Mouse (Mus musculus): Measurements from ENCODE around the gene Cntf. TPM values are rescaled to one million over a fixed set of nuclear protein-coding genes. Genes with fewer than 3 reads are reported as not detected.
A peak's percentile ranks its signal among the peaks of the same experiment; 100 is the strongest.

The Cntf gene
- total RNA-seq (2022) = 1 to 10 TPM; 3.2 to 4.3 (median 3.4) TPM

DNA sequence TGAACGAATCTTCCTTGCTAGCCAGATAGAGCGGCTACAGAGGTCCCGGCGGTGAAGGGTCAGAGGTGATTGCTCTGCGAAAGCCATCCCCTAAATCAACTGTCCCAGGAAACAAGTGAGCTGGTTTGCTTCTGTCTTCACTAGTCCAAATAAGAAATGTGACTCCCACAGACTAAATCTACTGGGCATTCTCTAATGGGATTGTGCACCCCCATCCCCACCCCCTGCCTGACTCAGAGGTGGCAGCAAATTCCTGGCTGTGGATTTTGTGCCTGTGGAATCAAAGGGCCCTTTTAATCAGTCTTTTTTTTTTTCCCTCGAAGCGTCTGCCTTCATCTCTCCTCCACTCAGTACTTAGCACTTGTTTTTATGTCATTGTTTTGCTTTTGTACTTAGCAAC lies at the start of gene Cntf:
TSS of gene Cntf (minus strand) at position 325 of the 400 bp plus-strand sequence.
- DNase-seq (ENCODE audit: low spot score in 2 of 2) = no peak

DNA sequence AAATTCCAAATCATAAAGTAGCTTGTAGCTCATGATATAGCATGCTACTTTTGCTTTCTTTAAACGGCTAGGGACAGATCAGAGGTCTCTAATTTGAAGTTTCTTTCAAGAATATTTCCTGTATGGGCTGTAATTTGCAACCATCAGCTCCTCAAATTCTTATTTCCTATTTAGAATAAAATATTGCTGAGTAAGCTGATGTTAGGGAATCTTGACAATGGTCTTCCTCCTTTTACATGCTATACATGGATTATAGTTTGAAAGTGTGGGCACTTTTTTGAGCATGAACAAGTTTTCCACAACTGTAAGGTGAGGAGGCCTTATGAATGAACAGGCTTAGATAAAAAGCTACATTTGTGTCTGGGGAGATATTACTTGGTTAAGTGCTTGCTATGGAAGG lies 48.5 kb upstream of the Cntf start:
- no peak for DNase-seq (ENCODE audit: low spot score in 2 of 2)

DNA sequence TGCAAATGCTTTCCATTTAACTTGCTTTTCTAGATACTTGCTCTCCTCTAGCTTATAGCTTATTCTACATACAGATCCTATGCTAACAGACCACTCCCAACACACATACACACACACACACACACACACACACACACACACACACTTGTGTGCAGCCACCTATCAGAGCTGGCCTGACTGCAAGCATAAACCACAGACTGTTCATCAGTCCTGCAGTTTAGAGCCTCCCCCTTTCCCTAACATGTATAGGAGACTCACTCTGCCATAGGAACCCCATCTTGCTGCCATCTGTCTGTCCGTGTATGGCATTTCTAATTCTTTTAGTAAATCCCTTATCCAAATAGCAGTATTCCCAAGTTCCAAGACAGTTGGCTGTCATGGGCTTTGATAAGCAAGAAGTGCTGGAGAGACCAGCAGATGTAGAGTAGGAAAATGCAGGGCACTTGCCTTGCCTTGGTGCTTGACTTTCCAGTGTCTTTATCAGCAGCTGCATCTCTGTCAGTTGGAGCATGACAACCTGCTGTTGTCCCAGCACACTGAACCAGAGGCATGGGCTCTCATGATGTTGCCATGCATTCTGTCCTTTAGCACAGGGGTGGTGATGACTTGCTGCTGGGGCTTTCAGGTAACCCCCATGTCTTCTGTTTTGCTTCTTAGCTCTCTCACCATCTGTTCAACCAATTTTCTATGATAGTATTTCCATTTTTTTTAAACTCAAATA lies 47.4 kb upstream of the Cntf start:
- no peak for DNase-seq (ENCODE audit: low spot score in 2 of 2)

DNA sequence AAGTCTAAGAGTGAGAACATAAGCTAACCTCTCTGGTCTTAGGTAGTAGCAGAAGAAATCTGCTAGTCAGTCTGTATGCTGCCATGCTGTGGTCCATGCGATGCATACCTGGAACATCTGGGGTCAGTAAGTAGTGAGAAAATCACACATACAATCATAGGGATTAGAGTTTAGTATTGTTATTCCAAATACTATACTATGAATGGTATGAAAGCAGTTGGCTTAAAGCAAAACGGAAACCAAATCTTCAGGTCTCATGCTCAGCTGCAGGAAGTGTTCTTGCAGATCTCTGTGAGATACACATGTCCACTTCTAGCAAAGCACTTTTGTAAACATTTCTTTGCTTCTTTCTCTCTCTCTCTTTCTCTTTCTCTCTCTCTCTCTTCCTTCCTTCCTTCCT lies 40.8 kb upstream of the Cntf start:
- DNase-seq (ENCODE audit: low spot score in 2 of 2) = no peak

DNA sequence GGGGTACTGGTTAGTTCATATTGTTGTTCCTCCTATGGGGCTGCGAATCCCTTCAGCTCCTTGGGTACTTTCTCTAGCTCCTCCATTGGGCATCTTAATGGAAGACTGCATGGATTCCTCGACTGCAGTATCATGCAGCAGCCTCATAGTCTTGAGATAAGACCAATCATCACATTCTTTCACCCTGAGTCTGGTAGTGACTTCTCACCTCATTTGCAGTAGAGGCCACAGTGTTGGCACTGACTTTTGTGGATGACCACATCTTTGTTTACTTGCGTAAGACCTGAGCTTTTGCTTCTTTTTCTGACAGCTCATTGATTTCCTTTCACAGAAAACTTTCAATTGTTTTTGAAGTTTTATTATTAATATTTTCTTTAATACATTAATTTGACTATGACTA lies 40.3 kb upstream of the Cntf start:
- no peak for DNase-seq (ENCODE audit: low spot score in 2 of 2)

DNA sequence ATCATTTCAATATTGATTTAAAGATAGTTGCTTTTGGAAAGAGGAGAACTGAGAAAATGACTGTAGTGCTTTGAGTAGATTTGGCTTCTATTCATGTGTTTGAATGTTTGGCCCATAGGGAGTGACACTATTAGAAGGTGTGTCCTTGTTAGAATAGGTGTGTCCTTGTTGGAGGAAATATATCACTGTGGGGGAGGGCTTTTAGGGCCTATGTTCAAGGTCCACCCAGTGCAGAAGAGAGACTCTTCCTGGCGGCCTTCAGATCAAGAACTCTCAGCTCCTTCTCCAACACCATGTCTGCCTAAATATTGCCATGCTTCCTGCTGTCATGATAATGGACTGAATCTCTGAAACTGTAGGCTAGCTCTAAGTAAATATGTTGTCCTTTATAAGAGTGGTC lies 38.8 kb upstream of the Cntf start:
- no peak for DNase-seq (ENCODE audit: low spot score in 2 of 2)

DNA sequence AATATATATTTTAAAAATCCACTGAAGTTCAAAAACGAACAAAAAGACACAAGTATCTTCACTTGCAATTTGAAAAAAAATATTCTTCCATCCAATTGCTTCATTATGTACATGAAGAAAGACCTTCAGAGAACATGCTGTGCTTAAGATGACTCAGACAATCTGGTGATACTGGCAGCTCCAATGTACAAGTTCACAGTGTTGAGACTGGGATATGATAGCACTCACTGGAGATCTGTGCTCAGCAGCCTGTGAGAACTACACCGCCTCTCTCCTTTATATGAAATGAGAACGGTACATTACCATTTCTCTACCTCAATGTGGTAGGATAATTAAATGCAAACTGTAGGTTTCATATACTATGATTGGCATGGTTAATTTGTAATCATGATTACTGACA lies 37.4 kb upstream of the Cntf start:
- peak in 1 of 2 experiments; percentile 53 for DNase-seq (ENCODE audit: low spot score in 2 of 2)

DNA sequence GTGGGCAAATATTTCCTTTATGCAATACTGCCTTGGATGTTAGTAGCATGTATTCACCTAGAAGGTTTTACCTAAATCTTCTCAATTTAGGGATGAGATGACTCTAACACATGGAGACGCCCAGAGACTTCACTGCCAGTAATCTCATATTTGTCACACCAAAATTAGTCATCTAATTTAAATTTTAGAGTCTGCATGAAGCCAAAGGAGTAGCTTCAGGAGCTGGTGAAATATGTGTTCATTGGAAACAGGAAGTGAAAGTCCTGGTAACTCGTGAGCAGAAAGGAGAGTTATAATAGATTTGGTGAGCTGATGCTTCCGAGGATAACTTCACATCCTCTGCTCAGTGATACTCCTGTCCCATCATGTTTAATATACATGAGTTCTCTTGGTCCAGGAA lies 35.6 kb upstream of the Cntf start:
- DNase-seq (ENCODE audit: low spot score in 2 of 2) = no peak

DNA sequence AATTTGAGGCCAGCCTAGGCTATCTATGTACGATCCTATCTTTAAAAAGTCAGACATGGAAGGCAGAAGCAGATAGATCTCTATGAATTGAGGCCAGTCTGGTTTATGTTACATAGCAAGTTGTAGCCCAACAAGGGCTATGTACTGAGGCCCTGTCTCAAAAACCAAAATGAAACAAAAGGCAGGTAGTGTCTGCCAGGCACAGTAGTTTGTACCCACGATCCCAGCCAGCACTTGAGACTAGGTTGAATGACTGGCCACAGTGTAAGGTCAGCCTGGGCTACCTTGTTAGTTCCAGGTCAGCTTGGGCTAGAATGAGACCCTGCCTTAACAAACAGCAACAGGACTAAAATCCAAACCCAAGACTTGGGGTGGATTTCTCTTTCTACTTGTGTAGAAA lies 35.2 kb upstream of the Cntf start:
- DNase-seq (ENCODE audit: low spot score in 2 of 2) = no peak

DNA sequence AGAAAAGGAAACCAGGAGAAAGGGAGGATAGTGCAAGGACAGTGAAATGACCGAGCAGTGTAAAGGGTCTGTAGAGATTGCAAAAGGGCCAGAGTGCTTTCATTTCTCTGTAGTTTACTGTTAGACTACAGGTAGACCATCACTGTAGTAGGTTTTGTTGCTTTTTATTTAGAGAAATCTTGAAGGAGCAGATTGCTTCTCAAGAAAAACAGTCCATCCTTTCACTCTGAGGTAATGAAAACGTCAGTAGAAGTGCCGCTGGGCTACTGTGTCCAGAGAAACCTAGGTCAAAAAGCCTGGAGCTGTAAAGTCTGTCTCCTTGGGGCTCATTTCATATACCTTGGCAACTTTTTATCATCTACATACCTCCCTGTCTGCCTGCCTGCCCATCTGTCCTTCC lies 33.6 kb upstream of the Cntf start:
- no peak for DNase-seq (ENCODE audit: low spot score in 2 of 2)

DNA sequence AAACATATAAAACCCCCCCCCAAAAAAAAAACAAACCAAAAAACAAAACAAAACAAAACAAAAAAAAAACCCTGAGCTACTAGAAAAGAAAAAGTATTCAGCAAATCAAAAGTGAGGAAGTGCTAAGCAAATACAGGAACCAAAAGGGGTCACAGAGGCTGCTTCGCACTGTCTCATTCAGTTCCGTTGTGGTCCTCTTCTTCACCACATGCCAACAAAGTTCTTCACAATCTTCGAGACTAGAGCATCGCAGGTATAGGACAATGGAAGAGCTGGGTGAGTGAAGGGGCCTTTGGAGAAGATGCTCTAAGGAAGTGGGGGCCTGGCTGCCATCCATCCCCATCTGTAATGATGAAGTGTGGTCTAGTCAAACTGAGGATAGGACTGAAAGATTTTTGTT lies 33.0 kb upstream of the Cntf start:
- no peak for DNase-seq (ENCODE audit: low spot score in 2 of 2)

DNA sequence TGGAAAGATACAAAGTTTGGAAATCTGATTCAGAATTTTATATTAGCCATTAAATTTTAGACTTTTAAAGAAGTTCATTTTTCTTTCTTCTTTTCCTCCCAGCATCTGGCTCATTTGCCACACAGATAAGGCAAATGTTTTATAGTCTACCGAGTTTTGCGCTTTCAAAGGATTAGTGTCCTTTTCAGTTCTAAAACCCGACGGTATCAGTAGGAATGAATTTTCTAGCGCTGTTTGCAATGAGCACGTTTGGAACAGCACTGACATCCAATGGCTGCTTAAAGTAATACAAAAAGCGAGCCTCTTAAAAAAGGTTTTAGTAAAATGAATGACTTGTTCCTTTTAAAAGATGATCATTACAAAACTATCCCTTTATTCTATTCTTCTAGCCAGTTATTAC lies 31.6 kb upstream of the Cntf start:
- DNase-seq (ENCODE audit: low spot score in 2 of 2) = no peak

DNA sequence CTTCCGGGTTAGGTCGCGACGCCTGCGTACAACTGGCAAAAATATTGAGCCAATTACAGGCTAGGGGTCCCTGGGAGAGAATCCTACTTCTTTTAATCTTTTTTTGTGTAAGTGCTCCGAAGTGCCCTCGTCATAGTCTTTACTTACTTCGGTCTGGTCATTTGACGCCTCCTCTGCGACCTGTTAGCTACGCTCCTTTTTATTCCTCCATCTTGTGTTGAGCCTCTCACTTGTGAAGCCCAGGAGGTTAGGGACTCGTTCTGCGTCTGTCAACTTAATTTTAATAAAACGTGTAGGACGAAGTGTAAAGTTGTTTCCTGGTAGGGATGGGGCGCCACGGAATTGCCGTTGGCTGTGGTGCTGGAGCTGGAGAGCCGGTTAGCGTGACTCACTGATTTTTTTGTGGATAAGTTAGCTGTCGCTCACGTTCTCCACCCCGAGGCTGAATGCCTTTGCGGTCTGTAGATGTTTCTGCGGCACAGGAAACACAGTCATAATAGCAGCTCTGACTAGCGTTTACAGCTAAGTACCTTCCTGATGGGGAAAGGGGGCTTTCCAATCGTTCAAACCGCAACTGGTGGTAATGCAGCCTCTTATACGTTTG lies 31.0 kb upstream of the Cntf start:
- no peak for DNase-seq (ENCODE audit: low spot score in 2 of 2)

DNA sequence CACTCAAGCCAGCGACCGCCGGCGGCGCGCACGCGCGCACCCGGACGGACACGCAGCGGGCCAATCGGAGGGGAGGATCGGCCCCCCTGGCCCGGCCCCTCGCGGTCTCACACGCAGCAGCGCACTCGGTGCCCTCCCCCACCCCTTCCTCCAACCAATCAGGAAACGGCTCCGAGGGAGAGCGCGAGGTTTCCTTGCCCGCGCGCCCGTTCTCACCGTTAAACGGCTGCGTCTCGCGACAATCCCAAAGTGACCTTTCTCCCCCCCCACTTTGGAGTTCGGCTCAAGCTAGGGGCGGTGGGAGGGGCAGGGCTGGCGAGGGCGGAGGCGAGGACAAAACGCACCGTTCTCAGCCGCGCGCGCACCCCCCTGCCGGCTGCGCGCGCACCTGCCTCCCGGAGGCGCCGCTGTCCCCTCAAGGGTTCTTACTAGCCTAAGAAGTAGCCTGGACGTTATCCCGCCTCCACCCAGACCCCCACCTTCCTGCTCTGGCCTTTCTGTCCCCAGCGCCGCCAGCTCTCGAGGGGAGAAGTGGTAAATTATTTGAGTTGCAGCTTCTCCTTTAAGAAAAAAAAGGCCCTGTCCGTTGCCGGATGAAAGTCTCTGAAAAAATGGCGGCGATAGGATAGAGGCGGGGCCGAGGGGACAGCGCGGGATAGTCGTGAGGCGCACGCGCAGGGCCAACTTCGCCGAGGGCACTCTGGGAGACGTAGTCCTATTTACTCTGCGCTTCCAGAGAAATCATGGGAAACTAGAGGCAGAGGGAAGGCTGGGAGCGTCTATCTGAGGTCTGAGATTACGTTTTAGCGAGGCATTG lies 30.3 kb upstream of the Cntf start, which contains the start of the genes Zfp91 and Lpxn:
TSS of gene Zfp91 (minus strand) at position 616 of the 817 bp plus-strand sequence.
TSS of gene Lpxn (plus strand) at position 683 of the 817 bp plus-strand sequence.
- DNase-seq (ENCODE audit: low spot score in 2 of 2) = peak; percentile 92 to 98

DNA sequence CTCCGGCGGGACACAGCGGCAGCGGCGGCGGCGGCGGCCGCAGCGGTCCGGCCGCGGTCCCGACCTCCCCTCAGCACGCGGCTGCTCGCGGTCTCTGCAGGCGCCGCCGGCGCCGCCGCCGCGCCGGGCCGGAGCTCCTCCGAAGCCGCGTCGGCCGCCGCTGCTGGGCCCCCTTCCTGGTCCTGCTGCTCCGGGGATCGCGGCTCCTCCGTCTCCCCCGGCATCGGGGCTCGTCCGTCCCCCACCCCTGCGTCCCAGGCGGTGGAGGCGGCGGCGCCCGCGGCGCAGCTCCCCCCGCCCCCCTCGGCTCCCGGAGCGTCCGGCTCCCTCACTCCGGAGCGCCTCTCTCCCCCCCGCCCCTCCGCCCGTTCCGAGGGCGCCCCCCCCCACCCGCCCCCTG lies 29.7 kb upstream of the Cntf start:
- DNase-seq (ENCODE audit: low spot score in 2 of 2) = no peak

DNA sequence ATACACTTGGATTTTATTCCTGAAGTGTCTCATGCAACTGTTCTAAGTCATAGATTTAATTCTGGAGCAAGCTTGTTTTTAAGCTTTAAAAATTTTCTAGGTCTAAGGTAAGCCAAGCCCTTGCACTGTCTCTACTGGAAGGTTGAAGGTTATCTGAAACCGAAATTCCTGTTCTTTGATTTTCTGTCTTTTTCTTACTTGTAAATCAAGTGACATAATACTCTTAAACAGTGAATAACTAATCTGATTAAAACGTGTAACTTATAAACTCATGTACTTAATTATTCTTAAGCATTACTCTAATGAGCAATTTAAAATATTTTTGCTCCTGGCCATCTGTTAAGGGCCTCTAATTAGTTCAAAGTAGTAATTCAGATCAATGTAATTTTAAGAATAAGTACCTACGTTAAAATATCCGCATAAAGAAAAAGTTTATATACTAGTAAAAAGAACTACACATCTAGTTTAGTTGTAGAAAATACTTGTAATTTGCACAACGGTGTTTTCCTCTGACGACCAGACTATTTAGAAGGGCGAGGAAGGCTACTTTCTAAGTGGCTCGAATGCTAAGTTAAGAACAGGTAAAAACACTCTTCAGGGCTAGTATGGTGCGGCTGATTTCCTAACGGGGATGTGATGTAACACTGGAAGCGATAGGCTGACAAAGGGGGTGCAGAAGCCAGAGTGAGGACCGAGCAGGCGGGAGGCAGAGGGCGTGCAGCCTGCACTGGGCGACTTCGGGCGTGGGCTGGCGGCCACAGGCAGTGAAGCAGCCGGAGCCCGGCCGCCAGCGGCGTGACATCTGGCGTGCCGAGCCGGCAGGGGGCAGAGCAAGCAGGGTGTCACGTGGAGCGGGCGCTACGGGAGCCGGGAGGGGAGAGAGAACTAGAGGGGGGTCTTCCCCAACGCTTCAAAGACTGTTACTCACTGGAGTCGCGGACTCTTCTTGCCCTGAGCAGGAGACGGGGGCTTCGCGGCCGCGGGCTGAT lies 28.9 kb upstream of the Cntf start:
- DNase-seq (ENCODE audit: low spot score in 2 of 2) = peak; percentile 90 to 92

DNA sequence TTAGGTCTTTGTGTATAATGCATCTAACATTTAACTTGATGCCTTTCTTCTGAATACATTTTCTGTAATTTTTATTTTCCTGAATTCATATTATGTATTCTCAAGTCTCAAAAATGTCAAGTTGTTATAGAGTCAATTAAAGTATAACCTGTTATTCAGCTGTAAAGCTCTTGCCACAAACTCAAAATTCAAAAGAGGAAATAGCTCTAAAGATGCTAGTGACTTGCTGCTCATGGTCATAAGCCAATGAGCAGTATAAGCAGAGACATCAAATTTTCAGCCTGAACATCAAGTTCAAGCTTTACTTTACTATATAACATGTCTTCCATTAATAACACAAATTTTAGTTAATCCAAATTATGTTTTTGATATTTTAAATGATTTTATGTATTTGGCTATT lies 26.9 kb upstream of the Cntf start:
- DNase-seq (ENCODE audit: low spot score in 2 of 2) = no peak

DNA sequence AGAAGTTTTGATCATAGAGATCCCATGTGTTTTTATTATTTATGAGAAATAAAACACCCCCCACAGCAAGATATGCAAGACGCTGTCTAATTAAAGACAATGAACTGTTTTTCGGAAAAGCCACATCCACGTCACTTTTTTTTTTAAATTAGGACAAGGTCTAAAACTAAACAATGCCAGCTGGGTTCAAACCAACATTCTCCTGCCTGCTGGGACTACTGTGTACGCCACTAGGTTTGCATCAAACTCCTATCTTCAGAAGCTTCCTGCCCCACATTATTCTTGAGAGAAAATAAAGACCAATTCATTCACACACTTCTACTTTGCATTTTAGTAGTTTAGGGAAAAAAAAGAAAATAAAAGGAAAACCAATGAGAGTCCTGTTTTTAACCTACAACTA lies 22.3 kb upstream of the Cntf start:
- DNase-seq (ENCODE audit: low spot score in 2 of 2) = no peak

DNA sequence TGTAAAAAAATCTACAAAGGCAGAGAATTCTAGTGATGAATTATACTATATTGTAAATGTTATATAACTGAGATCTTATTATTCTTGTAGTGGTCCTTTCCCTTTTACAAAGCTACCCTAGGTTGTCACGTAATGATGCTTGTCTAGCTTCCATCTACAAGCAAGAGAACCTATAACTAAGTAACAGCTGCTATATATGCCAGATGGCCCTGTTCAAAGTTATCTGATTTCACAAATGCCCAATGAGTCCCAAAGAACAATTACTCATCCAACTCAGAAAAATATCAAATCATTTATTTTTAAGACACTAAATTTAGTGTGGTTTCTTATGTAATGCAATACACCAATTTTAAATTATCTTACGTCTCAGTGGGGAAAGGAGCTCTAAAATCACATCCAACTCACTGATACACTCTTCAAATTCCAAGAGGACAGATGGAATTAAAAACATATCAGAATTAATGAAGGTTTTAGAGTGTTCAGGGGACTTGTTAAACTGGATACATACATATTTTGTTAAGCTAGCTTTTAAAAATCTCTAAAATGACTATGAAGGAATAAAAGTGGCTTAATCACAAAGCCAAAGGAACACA lies 21.5 kb upstream of the Cntf start:
- DNase-seq (ENCODE audit: low spot score in 2 of 2) = no peak

DNA sequence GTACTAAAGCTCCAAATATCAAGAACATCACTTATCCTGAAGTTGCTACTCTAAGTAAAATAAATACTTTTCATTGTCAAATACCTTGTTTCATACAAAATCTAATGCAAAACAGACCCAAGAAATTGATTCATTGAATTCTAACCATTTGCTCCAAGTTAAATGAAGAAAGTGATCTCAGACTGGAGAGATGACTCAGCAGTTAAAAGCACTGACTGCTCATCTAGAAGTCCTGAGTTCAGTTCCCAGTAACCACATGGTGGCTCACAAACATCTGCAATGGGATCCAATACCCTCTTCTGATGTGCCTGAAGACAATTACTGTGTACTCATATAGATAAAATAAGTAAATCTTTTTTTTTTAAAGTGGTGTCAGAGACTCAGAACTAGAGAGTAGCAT lies 15.0 kb upstream of the Cntf start:
- DNase-seq (ENCODE audit: low spot score in 2 of 2) = no peak

DNA sequence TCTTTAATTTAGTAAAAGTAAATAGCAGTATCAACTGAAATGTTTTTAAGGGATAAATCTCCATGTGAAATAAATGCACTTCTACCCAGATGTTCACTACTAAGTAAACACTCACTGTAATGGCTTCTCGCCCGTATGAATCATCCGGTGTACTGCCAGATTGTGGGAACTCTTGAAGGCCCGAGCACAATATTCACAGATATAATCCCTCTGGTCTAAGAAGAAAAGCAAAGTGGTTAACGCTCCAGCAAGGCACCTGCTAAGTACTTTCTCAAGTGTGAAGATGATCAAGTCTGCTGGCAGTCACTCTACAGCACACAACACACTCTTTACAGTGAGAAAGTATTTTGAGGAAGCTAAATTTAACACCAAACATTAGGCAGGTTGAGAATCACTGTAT lies 5.5 kb upstream of the Cntf start:
- DNase-seq (ENCODE audit: low spot score in 2 of 2) = no peak
